Mouse (Mus musculus) hindbrain, postnatal 0 days (tissue): Measurements from ENCODE around the gene Ncam1. TPM values are rescaled to one million over a fixed set of nuclear protein-coding genes. Genes with fewer than 3 reads are reported as not detected.

Experiments
- ATAC-seq: fragments of 200-750 bp; cut with Nextera tagmentation; 2 replicates; pipeline ENCODE4 v1.8.0; 2017; ENCODE audit warnings: mild to moderate bottlenecking, moderate TSS enrichment, moderate library complexity
- DNase-seq: peaks from one replicate; pipeline ENCODE4 v3.0.0-alpha.2; 2015; ENCODE audit warnings: low spot score
- H3K27ac ChIP-seq: fragments of 300-500 bp; sonication (generic); 2 replicates; pipeline ENCODE4 v1.5.1; 2014; ENCODE audit warnings: mild to moderate bottlenecking
- H3K27me3 ChIP-seq: fragments of 300-500 bp; sonication (generic); 2 replicates; pipeline ENCODE4 v1.6.1; 2014; ENCODE audit warnings: low read length, mixed read lengths; ENCODE audit not compliant: insufficient read depth
- H3K36me3 ChIP-seq: fragments of 300-500 bp; sonication (generic); 2 replicates; pipeline ENCODE4 v1.6.1; 2014; ENCODE audit warnings: low read length, mixed read lengths; ENCODE audit not compliant: insufficient read depth
- H3K4me1 ChIP-seq: fragments of 300-500 bp; sonication (generic); 2 replicates; pipeline ENCODE4 v1.6.1; 2014; ENCODE audit warnings: antibody characterized with exemption, low read length, mixed read lengths; ENCODE audit not compliant: insufficient read depth
- H3K4me2 ChIP-seq: fragments of 300-500 bp; sonication (generic); 2 replicates; pipeline ENCODE4 v1.6.1; 2014; ENCODE audit warnings: low read depth, mild to moderate bottlenecking, low read length, moderate library complexity, mixed read lengths
- H3K4me3 ChIP-seq: fragments of 300-500 bp; sonication (generic); 2 replicates; pipeline ENCODE4 v1.5.1; 2014; ENCODE audit warnings: low read length
- H3K9ac ChIP-seq: fragments of 300-500 bp; sonication (generic); replicated peaks from 2 replicates; pipeline ENCODE4 v1.6.1; 2014; ENCODE audit warnings: mild to moderate bottlenecking, low read length, moderate library complexity, mixed read lengths
- H3K9me3 ChIP-seq: fragments of 300-500 bp; sonication (generic); 2 replicates; pipeline ENCODE4 v1.6.1; 2016; ENCODE audit warnings: low read length, mixed read lengths
- CTCF ChIP-seq: IDR thresholded peaks from 2 replicates; pipeline ENCODE4 v1.5.1; 2016; ENCODE audit warnings: antibody characterized with exemption, control low read depth, low read depth
- WGBS: fragments of 180-500 bp; shearing (Covaris S2); extraction: QIAGEN DNeasy Blood & Tissue Kit; methylation state at CpG from one replicate; pipeline ENCODE4 v1.1.7; 2014; 5-methylcytosine and 5-hydroxymethylcytosine counted together
- polyA plus RNA-seq: library from polyadenylated mRNA; unstranded; fragments of >200 nt; fragmentation: Nextera tagmentation; extraction: Ambion mirVana; gene quantifications from 2 replicates; pipeline ENCODE4 v1.2.1, GENCODE M21; 2015
- total RNA-seq: library from RNA; depleted of rRNA; stranded (reverse); fragments of >200 nt; gene quantifications from 2 replicates; pipeline ENCODE4 v1.2.3, GENCODE M21; 2014

Ncam1 gene
- total and polyA plus RNA-seq, 2 experiments from 2014 or later: 411 to 414 TPM

DNA sequence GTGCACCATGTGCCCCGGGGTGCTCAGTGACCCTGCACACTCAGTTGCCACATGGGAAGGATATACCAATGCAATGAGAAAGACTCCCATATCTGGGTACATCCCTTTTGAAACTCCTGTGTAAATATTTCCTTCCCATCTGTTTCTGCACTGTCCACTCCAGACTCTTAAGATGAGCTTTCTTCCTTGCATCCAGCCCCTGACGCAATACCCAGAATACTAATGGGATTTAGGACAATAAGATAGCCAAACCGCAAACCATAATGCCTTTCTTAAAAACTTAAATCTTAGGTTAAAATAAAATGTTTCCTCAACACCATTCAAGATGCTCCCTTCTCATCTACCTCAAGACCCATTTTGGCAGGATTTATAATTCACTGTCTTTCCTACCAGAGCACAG lies 193.4 kb downstream of the Ncam1 start:
- Histone ChIP-seq H3K9me3 (no peaks in the 10 kb centered on the region), H3K9ac (no peak overlapping the region), H3K27ac (no peak overlapping the region), H3K36me3 (no peaks in the 10 kb centered on the region), H3K27me3 (no peaks in the 10 kb centered on the region), H3K4me3 (no peak overlapping the region), H3K4me2 (no peak overlapping the region), H3K4me1 (peaks cover 10% of the 10 kb centered on the region)
- TF ChIP-seq CTCF: no peak
- DNase-seq (no peak), ATAC-seq (no peak)
- WGBS: 90% methylated on average over 3 of the region's 3 CpGs

DNA sequence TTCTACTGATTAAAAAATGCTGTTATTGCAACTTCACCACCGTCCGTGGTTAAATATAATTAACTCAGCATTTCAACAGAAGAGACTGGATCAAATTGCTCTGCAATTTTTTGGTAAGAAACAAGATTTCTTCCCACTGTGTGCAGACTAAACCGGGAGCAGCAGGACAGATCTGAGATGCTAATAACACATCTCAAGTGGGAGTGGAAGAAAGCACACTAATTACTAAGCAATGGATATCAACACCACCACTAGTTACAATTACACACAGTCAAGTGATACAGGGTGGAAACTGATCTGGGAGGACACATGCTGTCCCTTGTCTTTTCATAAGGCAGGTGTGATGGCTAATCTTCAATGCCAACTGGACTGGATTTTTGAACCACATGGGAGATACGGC lies 197.5 kb downstream of the Ncam1 start:
- Histone ChIP-seq H3K4me3 (no peak overlapping the region), H3K27me3 (no peaks in the 10 kb centered on the region), H3K9ac (no peak overlapping the region), H3K27ac (0 out of 2 replicates have a peak overlapping the region, but pooled peaks have one; percentile 29), H3K4me2 (no peak overlapping the region), H3K4me1 (peaks cover 5% of the 10 kb centered on the region; the same call in 1 of the 2 replicates), H3K36me3 (no peaks in the 10 kb centered on the region), H3K9me3 (no peaks in the 10 kb centered on the region)
- ATAC-seq (peak; percentile 38; the same call in 1 of the 2 replicates), DNase-seq (no peak)
- no peak for TF ChIP-seq CTCF
- 57% methylated on average over 4 of the region's 4 CpGs for WGBS

- peak overlapping the region; percentile 31; the same call in 1 of the 2 replicates for H3K9ac ChIP-seq
- H3K36me3 ChIP-seq: no peaks in the 10 kb centered on the region
- DNase-seq (peak; percentile 63), ATAC-seq (peak; percentile 63; the same call in 1 of the 2 replicates)
- H3K9me3 ChIP-seq: no peaks in the 10 kb centered on the region
- H3K27ac ChIP-seq: peak overlapping the region; percentile 73
- no peak for TF ChIP-seq CTCF
- H3K27me3 ChIP-seq: no peaks in the 10 kb centered on the region
- H3K4me2 ChIP-seq: peak overlapping the region; percentile 39
- H3K4me3 ChIP-seq: no peak overlapping the region; the same call in 1 of the 2 replicates
- WGBS: 17% methylated on average over 11 of the region's 11 CpGs
- H3K4me1 ChIP-seq: peaks cover 31% of the 10 kb centered on the region
Measured at GRCm38 (mm10) chr9:49595635-49596348, 202.9 kb downstream of the Ncam1 start.

DNA sequence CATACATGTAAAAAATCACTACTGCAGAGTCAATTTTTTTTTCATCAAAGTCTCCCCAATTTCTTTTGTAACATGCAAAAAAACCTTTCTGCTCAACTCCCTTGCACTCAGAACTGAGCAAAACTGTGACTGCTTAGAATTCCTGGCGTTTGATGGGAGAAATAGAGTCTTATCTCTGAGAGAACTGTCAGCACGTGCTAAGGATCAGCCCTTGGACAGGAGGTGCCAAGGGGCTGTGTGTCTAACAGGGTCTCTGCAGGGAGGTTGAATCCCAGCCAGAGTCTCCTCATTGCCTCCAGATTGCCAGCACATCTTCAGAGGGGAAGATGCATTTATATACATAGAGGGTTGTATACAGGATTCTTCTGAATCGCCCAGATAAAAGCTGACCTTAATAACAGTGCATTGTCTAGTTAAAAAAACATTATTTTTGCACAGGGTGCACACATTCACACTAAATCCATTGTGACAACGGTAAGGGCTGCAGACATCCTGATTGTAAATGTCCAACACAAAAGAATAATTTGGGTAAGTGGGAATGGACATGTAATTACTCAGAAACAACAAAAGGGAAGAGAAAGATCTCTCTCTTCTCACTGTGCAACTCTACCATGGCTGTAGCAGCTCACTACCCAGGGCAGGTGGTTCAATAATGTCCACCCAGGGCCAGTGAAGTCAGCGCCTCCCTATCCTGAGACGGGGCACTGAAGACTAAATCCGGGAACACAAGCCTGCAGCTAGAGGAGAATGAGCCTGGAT lies 203.7 kb downstream of the Ncam1 start:
- H3K9ac ChIP-seq: peak overlapping the region; percentile 31; the same call in 1 of the 2 replicates
- no peaks in the 10 kb centered on the region for H3K27me3 ChIP-seq
- no peaks in the 10 kb centered on the region for H3K36me3 ChIP-seq
- H3K4me3 ChIP-seq: no peak overlapping the region; the same call in 1 of the 2 replicates
- DNase-seq (peak; percentile 41), ATAC-seq (peak; percentile 52; the same call in 1 of the 2 replicates)
- no peak for TF ChIP-seq CTCF
- peak overlapping the region; percentile 39 for H3K4me2 ChIP-seq
- H3K27ac ChIP-seq: peak overlapping the region; percentile 73
- 11% methylated on average over 7 of the region's 7 CpGs for WGBS
- peaks cover 27% of the 10 kb centered on the region for H3K4me1 ChIP-seq
- H3K9me3 ChIP-seq: no peaks in the 10 kb centered on the region

GRCm38 (mm10) chr9:49593951-49594536 lies 204.7 kb downstream of the Ncam1 start:
- Histone ChIP-seq H3K27me3 (no peaks in the 10 kb centered on the region), H3K4me2 (peak overlapping the region; percentile 25; the same call in 1 of the 2 replicates), H3K27ac (no peak overlapping the region; the same call in 1 of the 2 replicates), H3K36me3 (no peaks in the 10 kb centered on the region), H3K4me3 (no peak overlapping the region), H3K9ac (no peak overlapping the region), H3K9me3 (no peaks in the 10 kb centered on the region), H3K4me1 (peaks cover 27% of the 10 kb centered on the region)
- ATAC-seq: no peak
- WGBS: 24% methylated on average over 10 of the region's 10 CpGs
- DNase-seq: peak; percentile 35
- TF ChIP-seq CTCF: no peak

DNA sequence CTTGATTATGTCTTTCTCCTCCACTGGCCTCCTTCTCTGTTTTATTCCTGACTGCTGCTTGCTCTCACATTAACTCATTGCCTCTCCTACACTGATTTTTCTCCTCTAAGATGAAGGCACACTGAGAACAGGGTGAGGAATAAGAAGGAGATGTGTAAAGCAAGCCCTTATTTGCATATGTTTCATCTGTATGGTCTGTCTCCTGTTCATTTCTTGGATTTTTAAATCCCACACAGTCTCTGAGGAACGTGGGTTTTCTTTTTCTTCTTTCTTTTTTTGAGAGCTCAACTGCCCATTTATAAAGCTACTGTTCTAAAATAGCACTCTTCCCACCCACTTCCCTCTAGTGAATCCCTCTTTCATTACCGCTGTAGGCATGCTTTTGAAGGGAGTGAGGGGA lies 206.7 kb downstream of the Ncam1 start:
- DNase-seq: no peak
- peaks cover 27% of the 10 kb centered on the region for H3K4me1 ChIP-seq
- no peaks in the 10 kb centered on the region for H3K36me3 ChIP-seq
- H3K9me3 ChIP-seq: no peaks in the 10 kb centered on the region
- 47% methylated on average over 2 of the region's 2 CpGs for WGBS
- no peak overlapping the region for H3K27ac ChIP-seq
- H3K9ac ChIP-seq: no peak overlapping the region
- H3K27me3 ChIP-seq: no peaks in the 10 kb centered on the region
- no peak for TF ChIP-seq CTCF
- no peak for ATAC-seq
- no peak overlapping the region for H3K4me3 ChIP-seq
- H3K4me2 ChIP-seq: no peak overlapping the region
